Mouse (Mus musculus) spleen, adult 2 months (tissue): ENCODE measurements around the gene Mblac1.

Experiments used
- CTCF ChIP-seq: fragments of 200-500 bp; IDR thresholded peaks from 2 replicates; pipeline ENCODE4 v1.5.1; 2011; ENCODE audit warnings: mild to moderate bottlenecking, inconsistent platforms; ENCODE audit not compliant: insufficient read depth, insufficient read length, insufficient replicate concordance; ENCODE audit errors: extremely low read depth
- POLR2A ChIP-seq: fragments of 200-500 bp; IDR thresholded peaks from 2 replicates; pipeline ENCODE4 v1.6.1; 2011; ENCODE audit warnings: low read depth, low read length, inconsistent platforms

DNA sequence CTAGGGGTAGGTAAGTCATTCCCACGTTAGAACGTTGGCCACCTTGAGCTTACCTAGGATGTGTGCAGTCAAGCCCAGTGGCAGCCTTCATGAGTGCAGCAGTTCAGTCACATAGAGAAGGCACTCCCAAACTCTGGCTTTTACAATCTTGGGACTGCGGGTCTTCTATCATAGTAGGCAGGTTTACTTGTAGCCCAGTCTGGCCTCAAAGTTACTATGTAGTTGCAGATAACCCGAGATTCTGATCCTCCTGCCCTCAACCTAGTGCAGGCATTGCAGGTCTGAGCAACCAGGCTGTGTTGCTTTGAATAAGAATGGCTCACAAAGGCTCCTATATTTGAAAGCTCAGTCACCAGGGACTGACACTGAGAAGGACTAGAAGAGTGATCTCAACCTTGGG is 32.4 kb downstream of the Mblac1 start:
- TF ChIP-seq CTCF = no peak
- TF ChIP-seq POLR2A = no peak
